Mouse (Mus musculus): ENCODE measurements at regions not wholly inside any gene's neighbourhood (a gene's known extent, or its start where the extent isn't known, plus 50 kb on each side); places are given as distances from the start of the nearest gene placed in this dataset.

DNA sequence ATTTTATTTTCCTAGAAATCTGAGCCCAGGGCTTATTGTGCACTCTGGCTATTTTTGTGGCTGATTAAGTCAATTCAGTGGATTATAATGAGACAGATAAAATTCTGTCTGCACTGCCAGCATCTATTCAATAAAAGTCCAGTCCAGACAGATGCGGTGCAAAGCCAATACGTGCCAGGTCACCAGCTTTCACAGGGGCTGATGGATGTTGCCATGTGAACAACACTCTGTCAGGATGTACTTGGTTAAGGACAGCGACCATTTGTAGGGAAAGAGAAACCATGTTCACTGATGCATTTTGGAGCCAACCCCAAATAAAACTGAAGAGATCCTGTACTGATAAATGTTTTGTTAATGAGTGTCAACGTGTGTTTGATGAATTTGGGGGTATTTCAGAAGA lies 285.0 kb upstream of the Gnpda2 start:
- no peak for DNase-seq (ENCODE audit: low read depth, low spot score)

DNA sequence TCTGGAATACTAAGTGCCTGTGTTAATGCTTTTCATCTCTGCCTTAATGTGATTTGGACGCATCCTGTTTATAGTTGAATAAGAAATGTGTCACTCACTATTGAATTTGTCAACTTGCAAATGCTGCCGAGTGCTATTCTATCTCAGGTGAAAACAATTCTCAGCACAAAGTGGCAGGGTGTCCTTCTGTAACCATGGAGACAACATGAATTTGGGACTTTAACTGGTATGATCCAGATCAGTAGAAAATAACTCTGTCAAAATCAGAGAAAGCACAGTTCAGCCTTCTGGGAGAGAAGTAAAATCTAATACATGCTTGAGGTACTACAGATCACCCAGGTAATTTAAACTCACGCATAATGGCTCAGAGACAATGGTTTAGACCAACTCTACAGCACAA lies 270.9 kb upstream of the Gnpda2 start:
- DNase-seq (ENCODE audit: low read depth, low spot score) = no peak

DNA sequence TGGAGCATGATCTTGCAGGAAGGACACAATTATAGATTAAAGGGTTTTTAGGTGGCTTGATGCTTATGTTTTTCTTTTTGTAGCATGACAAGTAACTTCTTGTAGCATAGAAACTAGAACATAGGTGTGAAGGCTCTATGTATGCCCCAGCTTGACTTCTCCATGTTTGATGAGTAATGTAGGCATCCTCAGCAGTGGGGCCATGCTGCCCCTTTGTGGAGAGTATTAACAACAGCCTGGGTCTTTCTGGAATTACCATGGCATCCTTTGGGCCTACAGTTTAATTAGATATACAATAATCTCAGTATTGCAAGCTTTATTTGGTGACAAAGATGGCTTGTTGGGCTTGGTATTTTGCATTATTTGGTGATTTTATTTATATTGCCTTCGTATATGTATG lies 252.7 kb upstream of the Gnpda2 start:
- DNase-seq (ENCODE audit: low read depth, low spot score) = no peak

DNA sequence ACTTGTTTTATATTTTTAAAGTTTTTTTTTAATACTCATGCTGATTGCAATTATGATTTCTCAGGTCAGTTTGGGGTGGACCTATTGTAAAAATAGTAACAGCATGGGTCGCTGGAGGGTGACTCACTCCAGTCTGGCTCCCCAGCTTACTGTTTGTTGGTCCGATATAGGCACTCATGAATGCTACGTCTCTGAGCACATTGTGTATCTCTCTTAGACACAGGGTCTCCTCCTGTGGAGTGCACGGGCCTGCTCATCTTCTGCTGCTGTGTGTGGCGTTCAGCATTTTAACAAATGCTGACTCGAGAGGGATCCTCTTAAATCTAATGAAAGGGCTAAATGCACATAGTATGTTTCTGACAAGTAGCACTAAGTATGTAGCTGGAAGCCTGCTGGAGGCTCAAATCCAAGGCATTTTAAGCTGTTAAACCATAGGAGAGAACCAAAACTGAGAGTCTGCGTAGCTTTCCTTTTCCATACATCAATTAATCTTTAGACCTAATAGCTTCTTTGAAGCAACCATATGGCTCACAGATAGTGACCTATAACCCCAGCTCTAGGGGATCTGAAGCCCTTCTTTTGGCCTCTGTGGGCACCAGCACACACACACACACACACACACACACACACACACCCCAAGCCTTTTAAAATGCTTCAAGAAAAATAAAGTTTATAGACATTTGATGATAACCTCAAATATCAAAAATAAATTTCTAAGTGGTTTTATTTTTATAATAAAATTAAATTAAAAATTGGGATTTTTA lies 246.0 kb upstream of the Gnpda2 start:
- no peak for DNase-seq (ENCODE audit: low read depth, low spot score)

DNA sequence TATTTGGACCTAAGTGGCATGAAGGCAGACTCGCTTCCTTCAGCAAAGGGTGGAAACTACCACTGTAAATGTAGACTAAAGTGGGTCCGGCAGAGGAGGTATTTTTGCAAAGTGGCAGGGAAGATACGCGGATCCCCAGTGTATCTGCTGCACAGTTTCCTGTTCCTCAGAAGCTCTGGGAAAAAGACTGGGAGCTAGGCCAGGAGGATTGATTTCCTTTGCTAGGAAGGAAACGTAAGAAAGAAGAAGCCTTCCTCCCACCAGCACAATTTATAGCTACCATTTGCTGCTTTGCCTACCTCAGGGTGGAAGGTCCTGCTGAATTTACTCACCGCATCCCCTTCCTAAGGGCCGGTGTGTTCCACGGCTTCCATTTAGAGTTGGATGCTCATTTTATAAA lies 244.2 kb upstream of the Gnpda2 start:
- DNase-seq (ENCODE audit: low read depth, low spot score) = no peak

DNA sequence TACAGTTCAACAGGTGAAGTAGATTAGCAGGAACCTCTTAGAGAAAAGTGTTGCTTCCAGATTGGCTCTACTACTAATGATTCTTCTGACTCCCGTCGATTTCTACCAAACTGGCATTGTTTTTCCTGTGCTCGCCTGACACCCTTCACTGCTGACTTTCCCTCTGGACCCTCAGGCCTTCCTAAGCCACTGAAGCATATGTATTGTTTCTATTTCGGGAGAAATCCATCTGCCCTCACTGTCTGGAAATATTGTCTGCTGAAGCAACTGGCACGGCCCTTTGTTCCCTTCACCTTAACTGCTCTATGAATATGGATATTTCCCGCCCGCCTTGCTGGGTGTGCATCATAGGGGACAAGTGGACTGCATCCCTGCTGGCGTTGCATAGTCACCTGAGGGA lies 243.0 kb upstream of the Gnpda2 start:
- no peak for DNase-seq (ENCODE audit: low read depth, low spot score)

DNA sequence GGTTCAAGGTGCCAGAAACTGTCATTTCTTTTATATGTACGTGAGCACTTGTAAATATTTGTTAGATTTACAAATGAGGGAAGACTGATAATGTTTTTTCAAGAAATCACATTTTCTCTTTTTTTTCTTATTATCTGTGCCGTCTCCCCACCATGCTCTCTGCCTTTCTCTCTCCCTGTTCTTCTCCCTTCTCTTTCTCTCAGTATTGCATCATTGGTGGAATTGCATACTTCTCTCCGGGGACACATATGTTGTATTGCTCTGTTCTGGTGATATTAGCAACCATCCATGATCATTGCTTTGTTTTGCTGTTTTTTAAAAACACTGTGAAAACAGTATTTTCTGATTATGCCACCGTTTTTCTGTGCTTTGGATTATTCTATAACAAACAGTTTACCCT lies 225.6 kb upstream of the Gnpda2 start:
- DNase-seq (ENCODE audit: low read depth, low spot score) = no peak

DNA sequence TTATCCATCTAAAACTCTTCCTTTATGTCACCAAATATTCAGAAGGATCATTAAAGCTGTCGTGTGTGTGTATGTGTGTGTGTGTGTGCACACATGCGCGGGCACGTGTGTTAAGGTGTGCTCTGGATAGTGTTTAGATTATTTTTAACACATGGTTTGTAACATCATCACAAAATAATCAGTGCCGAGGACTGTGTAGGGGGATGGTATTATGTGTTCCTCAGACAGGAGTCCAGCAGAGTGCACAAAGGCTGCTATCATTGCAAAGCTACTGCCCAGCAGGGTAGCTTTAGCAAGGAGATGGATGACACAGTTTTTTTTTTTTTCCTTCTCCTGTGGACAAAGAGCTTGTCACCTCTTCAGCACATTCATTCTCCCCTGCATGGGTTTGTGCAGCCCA lies 224.9 kb upstream of the Gnpda2 start:
- DNase-seq (ENCODE audit: low read depth, low spot score) = no peak

DNA sequence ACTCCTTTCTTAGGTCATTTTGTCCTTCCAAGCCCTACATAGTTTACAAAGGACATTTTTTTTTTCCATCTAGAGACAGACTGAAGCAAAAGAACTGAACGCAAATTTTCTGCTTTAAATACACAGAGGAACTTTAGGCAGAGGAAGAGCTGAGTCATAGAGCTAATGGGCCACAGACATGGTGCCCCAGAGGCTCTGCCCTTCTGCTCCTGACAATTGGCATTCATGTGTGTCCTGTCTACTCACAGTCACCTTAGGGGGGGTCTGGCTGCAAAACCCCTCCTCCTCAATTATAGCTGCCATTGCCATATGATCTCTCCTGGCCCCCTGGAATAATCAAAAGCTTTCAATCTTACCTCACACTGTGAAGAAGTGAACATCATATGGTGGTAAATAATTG lies 223.2 kb upstream of the Gnpda2 start:
- no peak for DNase-seq (ENCODE audit: low read depth, low spot score)

DNA sequence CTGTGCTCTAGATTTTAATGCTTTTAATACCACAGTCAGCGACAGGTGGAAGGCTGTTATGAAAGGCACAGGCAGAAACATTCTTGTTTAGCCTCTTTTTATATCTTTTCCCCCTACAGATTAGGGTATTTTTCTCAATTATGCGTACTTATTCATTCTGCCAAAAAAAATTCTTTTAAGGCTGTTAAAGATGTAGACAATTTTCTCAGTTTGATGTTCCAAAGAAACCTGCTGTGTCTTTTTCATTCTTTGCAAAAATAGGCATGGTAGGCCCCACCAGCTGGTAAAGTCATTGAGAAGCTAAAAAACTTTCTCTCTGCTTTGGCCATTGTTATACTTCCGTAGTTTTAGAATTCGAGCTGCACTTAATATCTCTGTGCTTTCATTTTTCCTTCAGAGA lies 210.5 kb upstream of the Gnpda2 start:
- DNase-seq (ENCODE audit: low read depth, low spot score) = no peak

DNA sequence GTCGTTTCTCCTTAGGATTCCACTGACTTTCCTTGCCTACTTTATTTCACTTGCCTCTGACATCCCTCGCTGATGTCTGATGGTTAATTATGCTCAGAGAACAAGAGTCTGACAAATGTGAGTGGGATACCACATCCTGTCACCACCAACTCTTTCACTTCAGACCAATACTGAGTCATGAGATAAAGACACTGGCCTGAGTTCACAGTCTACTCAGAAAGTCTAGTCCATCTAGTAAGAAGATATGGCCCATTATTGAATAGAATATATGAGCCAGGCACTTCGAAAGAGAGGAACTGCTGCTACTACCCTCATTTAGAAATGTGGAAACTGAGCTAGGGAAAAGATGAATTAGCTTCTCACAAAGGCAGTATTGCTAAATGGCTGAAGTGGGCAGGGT lies 210.0 kb upstream of the Gnpda2 start:
- DNase-seq (ENCODE audit: low read depth, low spot score) = no peak

DNA sequence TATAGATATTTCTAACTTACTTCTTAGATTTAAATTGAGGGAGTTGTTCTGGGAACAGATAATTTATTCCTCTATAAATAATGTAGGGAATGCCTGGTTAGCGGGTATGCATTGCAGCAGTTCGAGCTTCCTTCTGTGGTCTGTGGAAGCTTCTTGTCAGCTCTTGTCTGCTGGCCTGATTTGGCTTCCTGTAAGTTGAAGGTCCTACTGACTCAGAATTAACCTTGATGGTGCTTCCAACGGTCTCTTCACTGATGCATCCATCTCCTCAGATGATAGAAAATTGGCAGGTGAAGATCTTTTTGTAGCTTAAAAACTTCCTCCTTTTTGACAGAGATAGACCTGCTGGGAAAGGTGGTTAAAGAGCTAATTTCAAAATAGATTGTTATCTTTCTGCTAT lies 203.2 kb upstream of the Gnpda2 start:
- DNase-seq (ENCODE audit: low read depth, low spot score) = no peak

DNA sequence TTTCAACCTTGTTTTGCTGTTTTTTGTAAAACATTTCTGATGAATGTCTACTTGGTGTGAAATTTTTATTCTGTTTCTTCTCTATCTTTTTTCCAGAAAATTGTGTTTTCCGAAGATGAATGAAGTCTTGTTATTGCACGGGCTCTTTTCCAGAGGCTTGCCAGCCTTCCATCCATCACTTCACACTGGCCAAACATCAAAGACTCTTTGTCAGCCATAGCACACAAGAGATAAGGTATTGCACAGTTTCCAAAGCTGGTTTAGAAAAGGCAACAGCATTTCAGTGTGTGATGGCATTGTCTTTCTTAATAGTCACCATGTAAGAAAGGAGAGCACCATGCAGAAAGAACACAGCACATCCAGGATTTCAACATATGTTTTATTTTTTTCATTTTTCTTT lies 202.5 kb upstream of the Gnpda2 start:
- no peak for DNase-seq (ENCODE audit: low read depth, low spot score)

DNA sequence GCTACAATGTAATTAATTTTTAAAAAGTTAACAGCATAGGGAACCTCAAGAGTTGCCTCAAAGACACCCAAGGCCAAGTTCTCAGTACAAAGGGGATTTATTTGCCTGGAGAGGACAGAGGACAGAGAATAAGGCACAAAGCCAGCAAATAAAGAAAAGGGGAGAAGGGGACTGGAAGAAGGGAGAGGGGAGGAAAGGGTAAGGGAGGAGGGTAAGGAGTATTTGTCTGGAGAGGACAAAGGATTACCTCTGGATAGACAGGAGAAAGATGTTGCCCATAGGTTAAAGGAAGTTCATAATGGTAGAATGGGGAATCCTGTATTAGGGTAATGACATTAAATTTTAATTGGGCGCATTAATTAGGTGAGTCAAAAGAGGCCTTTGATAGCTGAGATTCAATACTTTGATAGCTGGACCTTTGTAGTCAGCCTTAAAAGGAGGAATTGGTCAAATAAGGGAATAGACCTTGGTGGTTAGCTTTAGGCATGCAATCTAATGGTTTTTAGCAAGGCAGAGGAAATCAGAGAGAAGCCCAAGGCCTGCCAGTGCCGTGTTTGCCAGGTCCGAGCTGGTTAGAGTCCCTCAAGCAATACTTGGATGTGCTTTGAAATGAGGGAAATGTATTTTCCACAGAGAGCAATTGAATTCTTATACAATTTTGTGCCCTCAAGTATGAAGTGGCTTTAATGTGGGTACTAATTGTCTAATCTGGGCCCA lies 164.8 kb upstream of the Gnpda2 start:
- DNase-seq (ENCODE audit: low read depth, low spot score) = no peak

DNA sequence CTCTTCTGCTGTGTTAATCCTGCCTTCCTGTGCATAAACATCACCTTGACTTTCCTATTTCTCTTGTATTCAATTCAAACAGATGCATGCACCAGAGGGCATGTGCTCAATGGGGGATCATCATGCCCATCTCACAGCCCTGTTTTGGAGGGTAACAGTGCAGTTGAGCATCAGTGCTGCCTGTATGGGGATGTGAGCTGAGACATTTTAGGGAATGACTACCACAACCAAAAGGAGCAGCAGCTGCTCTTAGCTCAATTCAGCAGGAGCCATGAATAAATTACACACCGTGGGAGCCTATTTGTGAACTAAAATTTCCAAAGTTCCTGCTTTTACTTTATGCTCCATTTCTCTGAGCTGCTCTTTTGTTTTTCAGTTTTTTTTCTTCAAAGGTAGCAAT lies 164.2 kb upstream of the Gnpda2 start:
- DNase-seq (ENCODE audit: low read depth, low spot score) = no peak

DNA sequence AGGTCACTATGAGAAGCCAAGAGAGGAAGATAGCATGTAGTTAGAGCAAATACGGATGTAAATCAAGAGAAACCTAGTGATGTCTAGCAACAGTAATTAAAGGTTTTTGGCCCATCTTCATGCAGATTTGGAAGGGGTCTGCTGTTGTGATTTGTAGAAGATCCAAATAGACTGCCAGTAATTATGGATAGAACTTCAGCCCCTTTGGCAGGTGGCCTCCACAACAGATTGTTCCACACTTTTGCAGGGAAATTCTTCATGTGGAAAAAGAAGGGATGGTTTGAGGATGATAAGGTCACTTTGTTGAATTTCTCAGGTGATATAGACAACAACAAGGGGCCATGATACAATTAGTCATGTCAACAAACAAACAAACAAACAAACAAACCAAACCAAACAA lies 148.4 kb upstream of the Gnpda2 start:
- DNase-seq (ENCODE audit: low read depth, low spot score) = no peak

DNA sequence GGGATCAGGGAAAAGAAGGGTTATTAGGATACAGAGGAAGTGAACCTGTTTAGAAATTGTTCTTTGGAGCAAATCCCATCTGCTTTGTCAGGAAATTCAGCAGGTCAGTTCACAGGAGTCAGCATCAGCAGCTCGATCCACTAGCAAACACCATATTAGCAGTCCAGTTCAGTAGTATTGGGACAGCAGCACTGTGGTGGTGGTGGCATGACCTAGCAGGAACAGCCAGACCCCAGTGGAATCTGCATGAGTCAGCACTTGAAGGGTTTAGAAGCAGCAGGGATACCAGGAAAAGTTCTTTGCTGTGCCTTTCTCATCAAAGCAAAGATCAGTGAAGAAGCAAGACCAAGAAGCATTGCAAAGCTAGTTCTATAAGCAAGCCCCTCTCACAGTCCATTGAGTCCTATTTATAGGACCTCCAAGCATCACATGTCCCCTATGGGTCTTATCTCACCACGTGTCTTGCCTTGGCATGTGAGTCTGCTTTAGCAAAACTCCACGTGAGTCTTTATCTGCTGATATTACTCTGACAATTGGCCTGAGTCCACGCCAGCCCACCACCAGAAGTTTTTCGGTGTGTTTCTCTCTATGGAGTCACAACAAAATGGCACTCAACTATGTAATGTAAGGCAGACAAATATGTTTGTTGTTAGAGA lies 129.3 kb upstream of the Gnpda2 start:
- no peak for DNase-seq (ENCODE audit: low read depth, low spot score)

DNA sequence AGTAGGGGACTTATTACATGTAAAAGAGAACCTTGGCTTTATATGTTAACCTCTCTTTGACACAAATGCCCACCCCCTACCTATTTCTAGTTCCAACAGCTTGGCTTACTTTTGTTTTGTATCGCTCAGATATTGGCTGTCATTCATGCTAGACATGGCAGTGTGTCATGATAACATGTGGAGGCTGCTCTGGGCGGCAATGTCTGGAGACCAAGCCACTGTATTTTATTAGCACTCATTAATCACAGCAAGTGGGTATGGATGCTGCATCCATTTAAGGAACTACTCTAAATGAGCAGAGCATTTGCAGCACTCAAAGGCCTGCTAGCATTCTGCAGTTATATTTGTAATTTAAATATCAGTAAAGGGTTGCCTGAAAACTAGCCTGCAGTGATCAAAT lies 123.9 kb upstream of the Gnpda2 start:
- no peak for DNase-seq (ENCODE audit: low read depth, low spot score)

DNA sequence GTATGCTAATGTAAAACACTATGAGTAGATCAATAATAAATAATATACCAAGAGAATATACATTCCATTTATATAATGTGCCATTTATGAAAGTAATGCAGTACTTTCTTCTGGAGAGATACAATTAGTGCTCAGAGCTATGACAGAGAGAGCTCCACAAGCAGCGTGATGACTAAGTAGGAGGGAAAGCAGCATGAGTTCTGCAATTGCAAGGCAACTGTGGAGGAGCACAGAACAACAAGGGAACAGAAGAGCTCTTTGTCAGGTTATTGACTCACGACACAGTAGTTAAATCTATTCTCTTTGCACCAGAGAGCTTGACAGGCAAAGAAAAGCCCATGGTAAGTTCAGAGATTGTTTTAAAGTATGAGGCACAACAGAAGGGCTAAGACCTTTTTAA lies 115.0 kb upstream of the Gnpda2 start:
- DNase-seq (ENCODE audit: low read depth, low spot score) = no peak

DNA sequence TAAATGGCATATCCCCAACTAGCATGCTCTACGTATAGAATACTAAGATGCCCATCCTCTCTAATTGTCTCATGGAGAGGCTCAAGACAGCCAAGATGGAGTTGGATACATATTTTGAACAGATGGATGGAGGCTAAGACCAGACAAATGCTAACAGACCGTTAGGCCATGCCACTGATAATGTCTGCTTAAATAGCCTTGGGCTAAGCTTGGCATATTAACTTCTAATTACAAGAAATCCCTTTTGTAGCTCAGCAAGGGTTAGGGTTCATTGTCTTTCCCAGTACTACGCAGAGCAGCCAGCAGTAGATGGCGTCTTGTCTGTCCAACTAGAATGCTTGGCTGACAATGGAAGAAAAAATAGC lies 113.0 kb upstream of the Gnpda2 start:
- no peak for DNase-seq (ENCODE audit: low read depth, low spot score)

DNA sequence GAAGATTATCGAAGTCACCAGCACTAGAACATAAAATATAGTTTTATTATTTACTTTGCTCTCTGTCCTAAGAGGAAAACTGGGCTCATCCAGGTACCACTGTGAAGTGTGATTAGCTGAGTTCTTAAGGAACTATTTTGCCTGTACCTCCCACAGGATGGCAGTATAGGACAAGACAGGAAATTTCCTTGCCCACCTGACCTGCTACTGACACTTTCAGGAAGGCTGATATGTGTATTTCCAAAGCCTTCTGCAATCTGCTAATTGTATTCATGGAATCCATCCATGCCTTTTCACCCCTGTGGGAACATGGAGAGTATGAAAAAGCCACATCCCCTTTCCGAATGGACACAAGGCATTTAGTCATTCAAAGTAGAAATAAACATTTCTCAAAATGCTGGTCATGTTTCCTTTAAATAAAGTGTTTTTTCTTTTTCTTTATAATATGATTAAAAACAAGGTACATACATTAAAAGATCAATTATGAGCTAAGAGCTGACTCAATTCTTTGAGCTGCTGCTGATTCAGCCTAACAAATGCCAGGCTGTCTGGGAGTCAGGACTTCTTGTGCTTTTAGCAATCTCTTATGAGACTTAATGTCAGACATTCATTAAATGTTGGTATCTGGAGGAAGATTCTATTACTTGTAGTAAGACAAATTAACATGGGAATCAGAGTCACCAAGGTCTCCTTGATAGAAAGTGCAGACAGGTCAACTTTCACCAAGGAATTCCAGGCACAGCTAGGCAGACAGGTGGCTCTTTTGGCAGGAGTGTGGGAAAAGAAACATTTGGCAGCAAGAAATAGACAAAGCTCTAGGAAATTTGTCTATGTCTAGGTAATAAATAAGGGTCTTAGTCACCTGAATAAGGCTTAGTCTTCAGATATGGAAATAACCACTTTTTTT lies 112.4 kb upstream of the Gnpda2 start:
- DNase-seq (ENCODE audit: low read depth, low spot score) = no peak

DNA sequence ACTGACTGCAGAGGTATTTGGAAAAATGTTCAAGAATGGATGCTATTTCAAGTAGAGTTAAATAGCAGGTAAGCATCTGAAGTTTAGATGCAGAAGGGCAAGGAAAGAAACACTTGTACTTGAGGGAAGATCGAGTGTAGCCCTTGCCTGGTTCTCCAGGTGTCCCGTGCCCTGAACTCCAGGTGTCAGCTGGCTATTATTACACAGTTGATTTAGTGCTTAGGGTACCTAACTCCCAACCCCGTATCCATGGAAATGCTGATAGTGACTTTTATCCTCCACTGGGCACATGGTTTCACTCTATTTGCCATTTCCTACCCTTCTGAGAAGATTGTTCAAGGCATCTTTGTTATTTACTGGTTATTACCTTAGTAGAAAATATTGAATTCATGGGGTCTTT lies 86.6 kb upstream of the Gnpda2 start:
- DNase-seq (ENCODE audit: low read depth, low spot score) = no peak

Measured in brain, embryonic 18.5 days (tissue).